Mouse (Mus musculus): ENCODE measurements around the gene Erc2. TPM values are rescaled to one million over a fixed set of nuclear protein-coding genes. Genes with fewer than 3 reads are reported as not detected.

Erc2 gene
- polyA plus RNA-seq, 1 experiment from 2014 or later: 3.1 TPM

GRCm38 (mm10) chr14:27956801-27957200 lies 334.6 kb downstream of the Erc2 start:
- no peak for TF ChIP-seq CTCF (IDR thresholded peaks at IDR 0.05; ENCODE audit: low read depth)

DNA sequence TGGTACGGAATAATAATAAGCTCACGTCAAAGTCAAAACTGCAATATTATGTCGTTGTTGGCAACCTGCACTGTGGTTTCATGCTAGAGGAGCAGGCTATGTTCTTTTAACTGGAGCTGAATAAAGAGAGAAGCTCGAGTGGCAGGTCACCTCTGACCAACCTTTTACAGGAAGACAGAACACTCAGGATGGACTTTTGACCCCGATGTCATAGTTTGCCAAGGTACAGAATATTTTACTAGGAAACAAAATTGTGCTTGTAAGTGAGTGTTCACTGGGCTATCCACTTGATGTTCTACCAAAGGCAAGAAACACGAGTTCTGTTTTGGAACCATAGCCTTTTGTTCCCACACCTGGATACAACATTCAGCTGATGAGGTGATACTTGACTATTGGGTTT lies 351.5 kb downstream of the Erc2 start:
- H3K4me2 ChIP-seq (replicated peaks; ENCODE audit: low read depth): no peak overlapping the region
- 86% methylated on average over 6 of the region's 6 CpGs for WGBS
- no peaks in the 10 kb centered on the region for H3K36me3 ChIP-seq (ENCODE audit: control insufficient read depth, insufficient read depth)
- H3K4me3 ChIP-seq (ENCODE audit: low read depth, low read length): no peak overlapping the region
- no peak overlapping the region for H3K27ac ChIP-seq (ENCODE audit: low read depth, low read length)
- no peak for ATAC-seq
- no peak overlapping the region for H3K9ac ChIP-seq (ENCODE audit: low read depth, low read length)
- H3K9me3 ChIP-seq (ENCODE audit: control insufficient read depth): no peaks in the 10 kb centered on the region
- no peaks in the 10 kb centered on the region for H3K27me3 ChIP-seq (replicated peaks; ENCODE audit: control insufficient read depth, insufficient read depth, low read length)
- no peaks in the 10 kb centered on the region for H3K4me1 ChIP-seq (replicated peaks; ENCODE audit: control insufficient read depth, insufficient read depth, low read length)
- TF ChIP-seq CTCF (IDR thresholded peaks at IDR 0.05; ENCODE audit: low read depth): no peak

More at GRCm38 (mm10) chr14:27956801-27957200, 334.6 kb downstream of the Erc2 start:
- Histone ChIP-seq H3K9me3 (ENCODE audit: control insufficient read depth) (no peaks in the 10 kb centered on the region), H3K27ac (ENCODE audit: low read depth, low read length) (no peak overlapping the region), H3K27me3 (replicated peaks; ENCODE audit: control insufficient read depth, insufficient read depth, low read length) (no peaks in the 10 kb centered on the region), H3K9ac (ENCODE audit: low read depth, low read length) (no peak overlapping the region), H3K4me3 (ENCODE audit: low read depth, low read length) (no peak overlapping the region), H3K4me2 (replicated peaks; ENCODE audit: low read depth) (no peak overlapping the region), H3K4me1 (replicated peaks; ENCODE audit: control insufficient read depth, insufficient read depth, low read length) (no peaks in the 10 kb centered on the region), H3K36me3 (ENCODE audit: control insufficient read depth, insufficient read depth) (no peaks in the 10 kb centered on the region)
- WGBS: 58% methylated on average over 2 of the region's 2 CpGs
- ATAC-seq: no peak

DNA sequence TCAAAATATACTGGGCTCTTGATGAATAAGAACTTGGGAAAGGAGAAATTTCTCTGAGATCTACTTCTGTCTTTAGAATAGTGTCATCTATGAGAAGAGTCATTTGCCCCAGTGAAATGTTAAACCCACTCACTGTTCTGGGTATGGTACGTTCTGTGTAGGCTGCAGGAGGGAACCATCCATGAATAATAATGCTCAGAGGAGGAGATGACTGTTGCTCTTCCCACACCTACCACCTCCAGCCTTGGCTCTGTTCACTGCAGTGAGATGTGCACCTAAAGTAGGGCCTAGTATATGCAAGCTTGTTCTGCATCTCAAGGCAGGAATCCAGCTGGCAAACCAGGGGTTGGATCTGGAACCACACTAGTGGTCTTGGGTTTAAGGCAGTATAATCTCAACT lies 353.4 kb downstream of the Erc2 start:
- no peaks in the 10 kb centered on the region for H3K36me3 ChIP-seq (ENCODE audit: control insufficient read depth, insufficient read depth)
- no peak overlapping the region for H3K4me3 ChIP-seq (ENCODE audit: low read depth, low read length)
- 81% methylated on average over 1 of the region's 1 CpGs for WGBS
- H3K4me2 ChIP-seq (replicated peaks; ENCODE audit: low read depth): no peak overlapping the region
- no peak overlapping the region for H3K9ac ChIP-seq (ENCODE audit: low read depth, low read length)
- H3K27ac ChIP-seq (ENCODE audit: low read depth, low read length): no peak overlapping the region
- no peaks in the 10 kb centered on the region for H3K4me1 ChIP-seq (replicated peaks; ENCODE audit: control insufficient read depth, insufficient read depth, low read length)
- H3K9me3 ChIP-seq (ENCODE audit: control insufficient read depth): no peaks in the 10 kb centered on the region
- no peak for TF ChIP-seq CTCF (IDR thresholded peaks at IDR 0.05; ENCODE audit: low read depth)
- H3K27me3 ChIP-seq (replicated peaks; ENCODE audit: control insufficient read depth, insufficient read depth, low read length): no peaks in the 10 kb centered on the region
- no peak for ATAC-seq

GRCm38 (mm10) chr14:27984758-27985157 lies 362.5 kb downstream of the Erc2 start:
- Histone ChIP-seq H3K9me3 (ENCODE audit: control insufficient read depth) (no peaks in the 10 kb centered on the region), H3K36me3 (ENCODE audit: control insufficient read depth, insufficient read depth) (no peaks in the 10 kb centered on the region), H3K4me3 (ENCODE audit: low read depth, low read length) (no peak overlapping the region), H3K27ac (ENCODE audit: low read depth, low read length) (no peak overlapping the region), H3K27me3 (replicated peaks; ENCODE audit: control insufficient read depth, insufficient read depth, low read length) (no peaks in the 10 kb centered on the region), H3K4me2 (replicated peaks; ENCODE audit: low read depth) (no peak overlapping the region), H3K9ac (ENCODE audit: low read depth, low read length) (no peak overlapping the region), H3K4me1 (replicated peaks; ENCODE audit: control insufficient read depth, insufficient read depth, low read length) (no peaks in the 10 kb centered on the region)
- TF ChIP-seq CTCF (IDR thresholded peaks at IDR 0.05; ENCODE audit: low read depth): no peak
- 71% methylated on average over 3 of the region's 3 CpGs for WGBS
- no peak for ATAC-seq

GRCm38 (mm10) chr14:27985201-27985600 lies 363.0 kb downstream of the Erc2 start:
- Histone ChIP-seq H3K9me3 (ENCODE audit: control insufficient read depth) (no peaks in the 10 kb centered on the region), H3K4me1 (replicated peaks; ENCODE audit: control insufficient read depth, insufficient read depth, low read length) (no peaks in the 10 kb centered on the region), H3K36me3 (ENCODE audit: control insufficient read depth, insufficient read depth) (no peaks in the 10 kb centered on the region), H3K27ac (ENCODE audit: low read depth, low read length) (no peak overlapping the region), H3K4me3 (ENCODE audit: low read depth, low read length) (no peak overlapping the region), H3K27me3 (replicated peaks; ENCODE audit: control insufficient read depth, insufficient read depth, low read length) (no peaks in the 10 kb centered on the region), H3K4me2 (replicated peaks; ENCODE audit: low read depth) (no peak overlapping the region), H3K9ac (ENCODE audit: low read depth, low read length) (no peak overlapping the region)
- no peak for TF ChIP-seq CTCF (IDR thresholded peaks at IDR 0.05; ENCODE audit: low read depth)
- no peak for ATAC-seq
- 83% methylated on average over 5 of the region's 5 CpGs for WGBS

- Histone ChIP-seq H3K4me3 (ENCODE audit: low read depth, low read length) (no peak overlapping the region), H3K27ac (ENCODE audit: low read depth, low read length) (no peak overlapping the region)
Measured at GRCm38 (mm10) chr14:27987422-27987821, 365.2 kb downstream of the Erc2 start.

GRCm38 (mm10) chr14:27998551-27998950 lies 376.3 kb downstream of the Erc2 start:
- ATAC-seq: no peak
- Histone ChIP-seq H3K9ac (ENCODE audit: low read depth, low read length) (no peak overlapping the region), H3K27me3 (replicated peaks; ENCODE audit: control insufficient read depth, insufficient read depth, low read length) (no peaks in the 10 kb centered on the region), H3K4me3 (ENCODE audit: low read depth, low read length) (no peak overlapping the region), H3K9me3 (ENCODE audit: control insufficient read depth) (no peaks in the 10 kb centered on the region), H3K36me3 (ENCODE audit: control insufficient read depth, insufficient read depth) (no peaks in the 10 kb centered on the region), H3K27ac (ENCODE audit: low read depth, low read length) (no peak overlapping the region), H3K4me2 (replicated peaks; ENCODE audit: low read depth) (no peak overlapping the region), H3K4me1 (replicated peaks; ENCODE audit: control insufficient read depth, insufficient read depth, low read length) (no peaks in the 10 kb centered on the region)
- 59% methylated on average over 3 of the region's 3 CpGs for WGBS
- no peak for TF ChIP-seq CTCF (IDR thresholded peaks at IDR 0.05; ENCODE audit: low read depth)

More at GRCm38 (mm10) chr14:27987422-27987821, 365.2 kb downstream of the Erc2 start:
- Histone ChIP-seq H3K36me3 (ENCODE audit: control insufficient read depth, insufficient read depth) (no peaks in the 10 kb centered on the region), H3K9ac (ENCODE audit: low read depth, low read length) (no peak overlapping the region), H3K27me3 (replicated peaks; ENCODE audit: control insufficient read depth, insufficient read depth, low read length) (no peaks in the 10 kb centered on the region), H3K9me3 (ENCODE audit: control insufficient read depth) (no peaks in the 10 kb centered on the region), H3K4me1 (replicated peaks; ENCODE audit: control insufficient read depth, insufficient read depth, low read length) (no peaks in the 10 kb centered on the region), H3K4me2 (replicated peaks; ENCODE audit: low read depth) (no peak overlapping the region)
- TF ChIP-seq CTCF (IDR thresholded peaks at IDR 0.05; ENCODE audit: low read depth): no peak
- ATAC-seq: no peak
- WGBS: 78% methylated on average over 1 of the region's 1 CpGs
